19 mouse cellular contexts compared by ENCODE assay signal in genomic region chr3:87163116-87163515, GRCm38 (mm10). TPM values are rescaled to one million over a fixed set of nuclear protein-coding genes. Genes with fewer than 3 reads are reported as not detected.
A peak's percentile ranks its signal among the peaks of the same experiment; 100 is the strongest.
DNase-seq lines count a peak whose midpoint lies in the region; ATAC-seq and TF ChIP-seq lines count a peak whose summit lies in the region.
"Had no signal": no experiment of that assay in that cellular context is flagged by ENCODE, and none has a peak within 500 bp of the region (broad histone marks: within the 10 kb centered on the region; RNA-seq: fewer than 3 reads in every experiment).

No protein-coding gene starts in this region.

- WGBS in embryonic facial prominence, embryonic 15.5 days: 32% methylated on average over 4 of the region's 4 CpGs

- TF ChIP-seq POLR2A in CH12.LX (IDR thresholded peaks at IDR 0.05; ENCODE audit: low read depth, low read length): no peak

- intact Hi-C loops in heart, postnatal 36 days (cut with DNase I): no loop called here

- H3K79me2 ChIP-seq in CH12.LX (replicated peaks; ENCODE audit: control insufficient read depth, extremely low read depth, insufficient read depth, poor library complexity, severe bottlenecking): no peaks in the 10 kb centered on the region

- H3K9ac ChIP-seq in CH12.LX (ENCODE audit: insufficient read depth, low read depth): no peak overlapping the region
- no peak overlapping the region for H3K9ac ChIP-seq in embryonic facial prominence, embryonic 15.5 days
- H3K9ac ChIP-seq: intestine, embryonic 15.5 days had no signal

- TF ChIP-seq CTCF in CH12.LX (conservative IDR thresholded peaks at IDR 0.05 in 1 of 2, IDR thresholded peaks at IDR 0.05 in 1 of 2; ENCODE audit: low read depth in 2 of 2, low read length in 2 of 2): no peak

- no peak for TF ChIP-seq RAD21 in CH12.LX (IDR thresholded peaks at IDR 0.05; ENCODE audit: low read depth, low read length)

- peak; percentile 66 for TF ChIP-seq EP300 in CH12.LX (IDR thresholded peaks at IDR 0.05; ENCODE audit: low read length)

- ATAC-seq in embryonic facial prominence, embryonic 15.5 days (ENCODE audit: insufficient number of reproducible peaks, low FRiP score, low TSS enrichment, low read depth): no peak
- ATAC-seq in erythroid progenitor cell, adult 5-6 weeks (replicated peaks; ENCODE audit: low FRiP score, poor library complexity, severe bottlenecking): no peak
- ATAC-seq: forebrain, embryonic 14.5 days; intestine, embryonic 15.5 days had no signal

- dilution Hi-C loops in CH12.LX (cut with MboI; ENCODE audit: extremely low pct_ligation_motif_present, extremely low pct_unique_long_range_greater_than_20kb, low sequenced_read_pairs): no loop called here

- no peaks in the 10 kb centered on the region for H3K36me3 ChIP-seq in CH12.LX (replicated peaks in 1 of 2; ENCODE audit: control insufficient read depth in 1 of 2, insufficient read depth in 1 of 2, low read length in 1 of 2)
- H3K36me3 ChIP-seq in embryonic facial prominence, embryonic 15.5 days: 0 out of 2 replicates have a peak, but pooled peaks cover 9% of the 10 kb centered on the region
- H3K36me3 ChIP-seq: intestine, embryonic 15.5 days had no signal

- peaks cover 13 to 43% of the 10 kb centered on the region in 2 experiments for H3K4me1 ChIP-seq in CH12.LX (ENCODE audit: control insufficient read depth in 1 of 2, insufficient read depth in 2 of 2)
- peaks cover 85% of the 10 kb centered on the region for H3K4me1 ChIP-seq in embryonic facial prominence, embryonic 15.5 days

- no peaks in the 10 kb centered on the region for H3K9me3 ChIP-seq in CH12.LX (replicated peaks; ENCODE audit: low read length)
- no peaks in the 10 kb centered on the region for H3K9me3 ChIP-seq in embryonic facial prominence, embryonic 15.5 days (replicated peaks)
- H3K9me3 ChIP-seq: hindbrain, embryonic 10.5 days; intestine, embryonic 15.5 days had no signal

- peaks cover 63% of the 10 kb centered on the region for H3K27me3 ChIP-seq in CH12.LX (replicated peaks)
- no peaks in the 10 kb centered on the region for H3K27me3 ChIP-seq in embryonic facial prominence, embryonic 15.5 days
- H3K27me3 ChIP-seq: intestine, embryonic 15.5 days had no signal

- H3K27ac ChIP-seq in CH12.LX (ENCODE audit: insufficient read depth, low read depth): no peak overlapping the region
- peak overlapping the region; percentile 39; the same call in 1 of the 2 replicates for H3K27ac ChIP-seq in embryonic facial prominence, embryonic 15.5 days (replicated peaks)
- H3K27ac ChIP-seq: hindbrain, embryonic 10.5 days; intestine, embryonic 15.5 days had no signal

- peak; percentile 27 for DNase-seq in adrenal gland, adult 2 months
- DNase-seq in adrenal gland, postnatal 25 days: no peak
- DNase-seq in heart, postnatal 4 days: peak; percentile 23
- no peak for DNase-seq in heart, postnatal 36 days
- peak; percentile 74 for DNase-seq in CH12.LX (ENCODE audit: extremely low read depth)
- no peak for DNase-seq in ovary, postnatal 36 days (ENCODE audit: low spot score)
- DNase-seq: cerebellum, adult 9-11 months; kidney, postnatal 14 days; left cerebral cortex, postnatal 4 days; right cerebral cortex, adult 18-20 months; thymus, postnatal 4 days had no signal

- peak overlapping the region; percentile 51 for H3K4me2 ChIP-seq in CH12.LX (ENCODE audit: insufficient read depth, low read depth, poor library complexity, severe bottlenecking)
- no peak overlapping the region for H3K4me2 ChIP-seq in embryonic facial prominence, embryonic 15.5 days (replicated peaks)
- H3K4me2 ChIP-seq: intestine, embryonic 15.5 days had no signal

- in situ Hi-C loops in CH12.LX (cut with MboI; ENCODE audit: low pct_ligation_motif_present, low pct_unique_long_range_greater_than_20kb, low sequenced_read_pairs): no loop called here

- H3K4me3 ChIP-seq in CH12.LX (replicated peaks in 1 of 3; ENCODE audit: low read depth in 2 of 3, low read length in 2 of 3, poor library complexity in 1 of 3): no peak overlapping the region
- H3K4me3 ChIP-seq in embryonic facial prominence, embryonic 15.5 days (replicated peaks): no peak overlapping the region
- H3K4me3 ChIP-seq: hindbrain, embryonic 10.5 days; intestine, embryonic 15.5 days had no signal

TF ChIP-seq in CH12.LX, 34 proteins besides CTCF, POLR2A, EP300 and RAD21:
- TF ChIP-seq JUN (IDR thresholded peaks at IDR 0.05; ENCODE audit: insufficient read depth, low read depth, low read length) (no peak), ZMIZ1 (IDR thresholded peaks at IDR 0.05; ENCODE audit: low read depth, low read length) (no peak), MAZ (IDR thresholded peaks at IDR 0.05; ENCODE audit: low read depth, low read length) (no peak), PAX5 (IDR thresholded peaks at IDR 0.05; ENCODE audit: low read length) (no peak), E2F4 (IDR thresholded peaks at IDR 0.05; ENCODE audit: insufficient replicate concordance, low read depth, low read length) (no peak), ETS1 (conservative IDR thresholded peaks at IDR 0.05; ENCODE audit: low read depth, low read length) (peak; percentile 49), NRF1 (IDR thresholded peaks at IDR 0.05; ENCODE audit: low read depth, low read length) (no peak), TCF12 (IDR thresholded peaks at IDR 0.05; ENCODE audit: low read depth, low read length) (peak; percentile 57; the same call in 1 of the 2 replicates), ELF1 (IDR thresholded peaks at IDR 0.05; ENCODE audit: low read depth, low read length) (peak; percentile 64), NELFE (IDR thresholded peaks at IDR 0.05; ENCODE audit: low read depth, low read length) (no peak), KAT2A (IDR thresholded peaks at IDR 0.05; ENCODE audit: insufficient replicate concordance, low read length) (no peak), SIN3A (IDR thresholded peaks at IDR 0.05; ENCODE audit: low read length) (no peak), ZC3H11A (IDR thresholded peaks at IDR 0.05; ENCODE audit: low read depth, low read length) (no peak), BHLHE40 (IDR thresholded peaks at IDR 0.05; ENCODE audit: low read depth, low read length) (no peak), USF2 (conservative IDR thresholded peaks at IDR 0.05; ENCODE audit: low read depth, low read length) (no peak), TBP (conservative IDR thresholded peaks at IDR 0.05; ENCODE audit: low read depth, low read length) (no peak), CHD2 (IDR thresholded peaks at IDR 0.05; ENCODE audit: low read length) (no peak), HCFC1 (IDR thresholded peaks at IDR 0.05; ENCODE audit: low read depth, low read length) (no peak), MAFK (IDR thresholded peaks at IDR 0.05; ENCODE audit: insufficient replicate concordance, low read length) (no peak), MXI1 (IDR thresholded peaks at IDR 0.05; ENCODE audit: low read depth, low read length) (no peak), USF1 (IDR thresholded peaks at IDR 0.05; ENCODE audit: low read depth, low read length) (no peak), CHD1 (IDR thresholded peaks at IDR 0.05; ENCODE audit: low read depth, low read length) (no peak), MAX (IDR thresholded peaks at IDR 0.05; ENCODE audit: low read length) (no peak), MEF2A (IDR thresholded peaks at IDR 0.05; ENCODE audit: borderline replicate concordance, low read depth, low read length) (no peak), JUND (conservative IDR thresholded peaks at IDR 0.05; ENCODE audit: low read depth, low read length) (no peak), POLR2AphosphoS2 (IDR thresholded peaks at IDR 0.05; ENCODE audit: low read depth, low read length) (no peak), ZKSCAN1 (IDR thresholded peaks at IDR 0.05; ENCODE audit: borderline replicate concordance, low read depth, low read length) (no peak), RCOR1 (conservative IDR thresholded peaks at IDR 0.05; ENCODE audit: low read depth, low read length) (no peak), GABPA (IDR thresholded peaks at IDR 0.05; ENCODE audit: insufficient replicate concordance, low read depth, low read length) (no peak), UBTF (IDR thresholded peaks at IDR 0.05; ENCODE audit: low read depth, low read length) (no peak), ZNF384 (IDR thresholded peaks at IDR 0.05; ENCODE audit: low read depth, low read length) (peak; percentile 51; the same call in 1 of the 2 replicates), IRF4 (IDR thresholded peaks at IDR 0.05; ENCODE audit: low read depth, low read length) (peak; percentile 81), SMC3 (IDR thresholded peaks at IDR 0.05; ENCODE audit: low read depth, low read length) (no peak), MYC (IDR thresholded peaks at IDR 0.05; ENCODE audit: low read depth, low read length) (no peak)

RNA-seq across cellular contexts. Expression of gene Kirrel, which starts 11.4 kb away (rescaled TPM):
- 10 to 100 TPM; 12.5 to 22.0 TPM for total RNA-seq in adrenal gland, adult 2 months (2021)
- polyA plus RNA-seq in adrenal gland, adult 2 months (2012; rRNA removed): 9.9 and 11.2 TPM in 2 replicates
- 15.2 and 18.1 TPM in 2 replicates for total RNA-seq in adrenal gland, postnatal 25 days (2021)
- total RNA-seq in heart, postnatal 4 days (2021): 10 to 100 TPM; 19.5 to 19.6 TPM
- total RNA-seq in heart, postnatal 36 days (2021): 1 to 10 TPM; 6.8 to 7.6 TPM
- total RNA-seq in CH12.LX (2012; rRNA removed) (not detected in 2 replicates), CH12.LX (2014; rRNA removed) (not detected in 2 replicates)
- polyA plus RNA-seq in CH12.LX (2012; ENCODE audit: insufficient read length, low read depth): not detected in 2 replicates
- polyA plus RNA-seq in embryonic facial prominence, embryonic 15.5 days (2015; fragmentation: Nextera tagmentation; extraction: Ambion mirVana): 19.6 and 20.1 TPM in 2 replicates
- not detected in 2 replicates for total RNA-seq in erythroid progenitor cell, adult 5-6 weeks (2015; ENCODE audit: low replicate concordance)
- not detected in 2 replicates for total RNA-seq in erythroid progenitor cell, adult 5-6 weeks (2017; ENCODE audit: low replicate concordance)
- total RNA-seq: megakaryocyte progenitor cell, adult 5-6 weeks; MEL; neutrophil, adult 5-6 weeks had no signal

Comparison
In these comparisons a context has a peak if more than half of its experiments do, and no peak if none do; other contexts are left out.
1. DNase-seq: peak in adrenal gland, adult 2 months (single experiment), heart, postnatal 4 days (single experiment) and CH12.LX (single experiment); none in adrenal gland, postnatal 25 days (single experiment), heart, postnatal 36 days (0 of 2) and ovary, postnatal 36 days (single experiment).
2. RNA of gene Kirrel, which starts 11.4 kb away (total RNA-seq): 12.5 to 22.0 TPM in adrenal gland, adult 2 months, 19.5 to 19.6 TPM in heart, postnatal 4 days, 15.2 to 18.1 TPM in adrenal gland, postnatal 25 days and 6.8 to 7.6 TPM in heart, postnatal 36 days; not detected in CH12.LX and not detected in erythroid progenitor cell, adult 5-6 weeks; every median in the first group is over 4 times any median in the second.